ENCODE assay signal across 8 mouse cellular contexts in genomic region chr3:146498989-146499388, GRCm38 (mm10). TPM values are rescaled to one million over a fixed set of nuclear protein-coding genes. Genes with fewer than 3 reads are reported as not detected.
DNase-seq lines count a peak whose midpoint lies in the region; ATAC-seq lines count a peak whose summit lies in the region.

No protein-coding gene starts in this region.

- intact Hi-C loops in left cerebral cortex, postnatal 36 days (cut with DNase I) = loop anchor here (5.0 kb wide), 1 partner anchor 157 kb away; no protein-coding TSS in a partner anchor

- H3K9ac ChIP-seq in lung, embryonic 15.5 days = peak overlapping the region; percentile 74
- peak overlapping the region; percentile 92 for H3K9ac ChIP-seq in intestine, embryonic 15.5 days
- H3K9ac ChIP-seq in neural tube, embryonic 14.5 days (replicated peaks; ENCODE audit: low read depth, low read length) = peak overlapping the region; percentile 54

- peaks cover 24% of the 10 kb centered on the region for H3K4me1 ChIP-seq in lung, embryonic 15.5 days
- peaks cover 20% of the 10 kb centered on the region for H3K4me1 ChIP-seq in embryonic facial prominence, embryonic 10.5 days
- H3K4me1 ChIP-seq in intestine, embryonic 15.5 days (replicated peaks) = peaks cover 18% of the 10 kb centered on the region
- H3K4me1 ChIP-seq in neural tube, embryonic 14.5 days (ENCODE audit: control insufficient read depth, insufficient read depth, low read length) = peaks cover 10% of the 10 kb centered on the region; the same call in 1 of the 2 replicates

- ATAC-seq in lung, embryonic 15.5 days (ENCODE audit: borderline replicate concordance, extremely low read depth, low FRiP score, low TSS enrichment) = no peak
- peak; percentile 0; the same call in 1 of the 2 replicates for ATAC-seq in intestine, embryonic 15.5 days
- 0 out of 2 replicates have a peak, but pooled peaks have one; percentile 0 for ATAC-seq in neural tube, embryonic 14.5 days (ENCODE audit: low read depth)

- H3K36me3 ChIP-seq in lung, embryonic 15.5 days = peaks cover 10% of the 10 kb centered on the region
- H3K36me3 ChIP-seq in embryonic facial prominence, embryonic 10.5 days (replicated peaks) = peaks cover 18% of the 10 kb centered on the region
- H3K36me3 ChIP-seq in intestine, embryonic 15.5 days = peaks cover 3% of the 10 kb centered on the region; the same call in 1 of the 2 replicates
- no peaks in the 10 kb centered on the region; the same call in none of the 2 replicates for H3K36me3 ChIP-seq in neural tube, embryonic 14.5 days (ENCODE audit: control insufficient read depth, insufficient read depth, low read length)

- peak overlapping the region; percentile 97 for H3K27ac ChIP-seq in lung, embryonic 15.5 days
- H3K27ac ChIP-seq in embryonic facial prominence, embryonic 10.5 days (replicated peaks) = peak overlapping the region; percentile 98
- peak overlapping the region; percentile 88 for H3K27ac ChIP-seq in intestine, embryonic 15.5 days
- peak overlapping the region; percentile 44; the same call in 1 of the 2 replicates for H3K27ac ChIP-seq in neural tube, embryonic 14.5 days (ENCODE audit: low read depth, low read length)

- H3K4me3 ChIP-seq in lung, embryonic 15.5 days = peak overlapping the region; percentile 84
- peak overlapping the region; percentile 90 for H3K4me3 ChIP-seq in embryonic facial prominence, embryonic 10.5 days
- peak overlapping the region; percentile 87 for H3K4me3 ChIP-seq in intestine, embryonic 15.5 days (replicated peaks)
- H3K4me3 ChIP-seq in neural tube, embryonic 14.5 days (ENCODE audit: low read depth, low read length) = peak overlapping the region; percentile 58

- H3K4me2 ChIP-seq in lung, embryonic 15.5 days = peak overlapping the region; percentile 55
- H3K4me2 ChIP-seq in intestine, embryonic 15.5 days (replicated peaks) = peak overlapping the region; percentile 34
- peak overlapping the region; percentile 41 for H3K4me2 ChIP-seq in neural tube, embryonic 14.5 days (ENCODE audit: low read depth, low read length)

- no peaks in the 10 kb centered on the region for H3K27me3 ChIP-seq in lung, embryonic 15.5 days
- H3K27me3 ChIP-seq in embryonic facial prominence, embryonic 10.5 days (replicated peaks; ENCODE audit: low read depth, poor library complexity, severe bottlenecking) = no peaks in the 10 kb centered on the region
- no peaks in the 10 kb centered on the region for H3K27me3 ChIP-seq in intestine, embryonic 15.5 days (replicated peaks)
- no peaks in the 10 kb centered on the region for H3K27me3 ChIP-seq in neural tube, embryonic 14.5 days (ENCODE audit: control insufficient read depth, insufficient read depth, low read length)

- H3K9me3 ChIP-seq in lung, embryonic 15.5 days = no peaks in the 10 kb centered on the region
- no peaks in the 10 kb centered on the region for H3K9me3 ChIP-seq in embryonic facial prominence, embryonic 10.5 days
- no peaks in the 10 kb centered on the region for H3K9me3 ChIP-seq in intestine, embryonic 15.5 days
- no peaks in the 10 kb centered on the region for H3K9me3 ChIP-seq in neural tube, embryonic 14.5 days (ENCODE audit: control insufficient read depth, low read length)

- WGBS in lung, embryonic 15.5 days = 2% methylated on average over 13 of the region's 13 CpGs
- WGBS in embryonic facial prominence, embryonic 10.5 days = 4% methylated on average over 13 of the region's 13 CpGs
- 3% methylated on average over 13 of the region's 13 CpGs for WGBS in intestine, embryonic 15.5 days
- 6% methylated on average over 13 of the region's 13 CpGs for WGBS in neural tube, embryonic 14.5 days

- DNase-seq in lung, postnatal 10 days = no peak
- DNase-seq in embryonic facial prominence, embryonic 10.5 days (ENCODE audit: low spot score) = no peak
- no peak for DNase-seq in left cerebral cortex, postnatal 36 days (ENCODE audit: low spot score in 2 of 2)
- no peak for DNase-seq in layer of hippocampus, adult 9-10 months (ENCODE audit: low spot score)
- DNase-seq in ovary, postnatal 36 days (ENCODE audit: low spot score) = no peak

RNA-seq across cellular contexts. Expression of gene Spata1, which starts 0.6 kb away (rescaled TPM):
- polyA plus RNA-seq in lung, embryonic 15.5 days (2015; fragmentation: Nextera tagmentation; extraction: Ambion mirVana) = 4.7 TPM in 2 replicates
- 6.0 and 7.4 TPM in 2 replicates for polyA plus RNA-seq in embryonic facial prominence, embryonic 10.5 days (2016; fragmentation: Nextera tagmentation; extraction: Ambion mirVana)
- 2.8 and 2.9 TPM in 2 replicates for polyA plus RNA-seq in intestine, embryonic 15.5 days (2015; fragmentation: Nextera tagmentation; extraction: Ambion mirVana)
- 5.5 and 6.2 TPM in 2 replicates for polyA plus RNA-seq in neural tube, embryonic 14.5 days (2014; fragmentation: Nextera tagmentation; extraction: Ambion mirVana)
- 1 to 10 TPM; 4.4 to 5.1 TPM for total RNA-seq in left cerebral cortex, postnatal 36 days (2021)

RNA-seq across cellular contexts. Expression of gene Gng5, which starts 0.6 kb away (rescaled TPM):
- 888 and 929 TPM in 2 replicates for polyA plus RNA-seq in lung, embryonic 15.5 days (2015; fragmentation: Nextera tagmentation; extraction: Ambion mirVana)
- 1,248 and 1,288 TPM in 2 replicates for polyA plus RNA-seq in embryonic facial prominence, embryonic 10.5 days (2016; fragmentation: Nextera tagmentation; extraction: Ambion mirVana)
- polyA plus RNA-seq in intestine, embryonic 15.5 days (2015; fragmentation: Nextera tagmentation; extraction: Ambion mirVana) = 999 and 1,061 TPM in 2 replicates
- 276 and 331 TPM in 2 replicates for polyA plus RNA-seq in neural tube, embryonic 14.5 days (2014; fragmentation: Nextera tagmentation; extraction: Ambion mirVana)
- 10 to 100 TPM; 45.4 to 45.7 TPM for total RNA-seq in left cerebral cortex, postnatal 36 days (2021)

RNA-seq across cellular contexts. Expression of gene Rpf1, which starts 22.2 kb away (rescaled TPM):
- polyA plus RNA-seq in lung, embryonic 15.5 days (2015; fragmentation: Nextera tagmentation; extraction: Ambion mirVana) = 52.8 and 57.0 TPM in 2 replicates
- 65.8 and 66.6 TPM in 2 replicates for polyA plus RNA-seq in embryonic facial prominence, embryonic 10.5 days (2016; fragmentation: Nextera tagmentation; extraction: Ambion mirVana)
- 48.8 and 56.3 TPM in 2 replicates for polyA plus RNA-seq in intestine, embryonic 15.5 days (2015; fragmentation: Nextera tagmentation; extraction: Ambion mirVana)
- polyA plus RNA-seq in neural tube, embryonic 14.5 days (2014; fragmentation: Nextera tagmentation; extraction: Ambion mirVana) = 40.0 and 43.8 TPM in 2 replicates
- total RNA-seq in left cerebral cortex, postnatal 36 days (2021) = 10 to 100 TPM; 13.8 to 19.0 TPM

RNA-seq across cellular contexts. Expression of gene Ctbs, which starts 49.4 kb away (rescaled TPM):
- polyA plus RNA-seq in lung, embryonic 15.5 days (2015; fragmentation: Nextera tagmentation; extraction: Ambion mirVana) = 10.0 and 11.1 TPM in 2 replicates
- 4.4 and 5.2 TPM in 2 replicates for polyA plus RNA-seq in embryonic facial prominence, embryonic 10.5 days (2016; fragmentation: Nextera tagmentation; extraction: Ambion mirVana)
- 10.1 and 11.3 TPM in 2 replicates for polyA plus RNA-seq in intestine, embryonic 15.5 days (2015; fragmentation: Nextera tagmentation; extraction: Ambion mirVana)
- polyA plus RNA-seq in neural tube, embryonic 14.5 days (2014; fragmentation: Nextera tagmentation; extraction: Ambion mirVana) = 5.3 and 6.6 TPM in 2 replicates
- 1 to 10 TPM; 6.6 to 8.9 TPM for total RNA-seq in left cerebral cortex, postnatal 36 days (2021)

Comparison
In these comparisons a context has a peak if more than half of its experiments do, and no peak if none do; other contexts are left out.
1. H3K27ac ChIP-seq: peak in every context shown above with its lines; median percentile 98 in embryonic facial prominence, embryonic 10.5 days; 97 in lung, embryonic 15.5 days; 88 in intestine, embryonic 15.5 days; 44 in neural tube, embryonic 14.5 days.